Mouse (Mus musculus) heart, adult 2 months (tissue): Measurements from ENCODE around the gene Gm20388. TPM values are rescaled to one million over a fixed set of nuclear protein-coding genes. Genes with fewer than 3 reads are reported as not detected.

Experiments used
- DNase-seq, 2 experiments: peaks; one replicate each; pipeline ENCODE4 v3.0.0; 2021
- H3K27ac ChIP-seq: fragments of 200-600 bp; 2 replicates; pipeline ENCODE4 v1.8.1; 2022
- H3K27me3 ChIP-seq: fragments of 200-500 bp; 2 replicates; pipeline ENCODE4 v1.6.1; 2012; ENCODE audit warnings: mild to moderate bottlenecking, low read length, inconsistent platforms, mixed read lengths; ENCODE audit not compliant: control insufficient read depth, insufficient read depth
- H3K36me3 ChIP-seq: fragments of 200-500 bp; 2 replicates; pipeline ENCODE4 v1.6.1; 2012; ENCODE audit warnings: low read length, inconsistent platforms; ENCODE audit not compliant: control insufficient read depth, insufficient read depth
- H3K4me1 ChIP-seq: fragments of 200-500 bp; 2 replicates; pipeline ENCODE4 v1.6.1; 2011; ENCODE audit warnings: low read length; ENCODE audit not compliant: control insufficient read depth, insufficient read depth
- H3K4me3 ChIP-seq: fragments of 200-600 bp; 2 replicates; pipeline ENCODE4 v1.8.1; 2022
- H3K79me2 ChIP-seq: fragments of 200-500 bp; replicated peaks from 2 replicates; pipeline ENCODE4 v1.6.1; 2012; ENCODE audit warnings: mild to moderate bottlenecking, inconsistent platforms, low read length, moderate library complexity, mixed read lengths; ENCODE audit not compliant: control insufficient read depth, insufficient read depth
- H3K9ac ChIP-seq: fragments of 200-500 bp; 2 replicates; pipeline ENCODE4 v1.6.1; 2012; ENCODE audit warnings: low read depth, mild to moderate bottlenecking, control low read depth, inconsistent platforms, low read length, mixed read lengths
- CTCF ChIP-seq: fragments of 200-600 bp; IDR thresholded peaks from 2 replicates; pipeline ENCODE4 v1.8.1; 2022; ENCODE audit warnings: antibody characterized with exemption, mild to moderate bottlenecking, moderate library complexity
- EP300 ChIP-seq: fragments of 200-500 bp; IDR thresholded peaks from 2 replicates; pipeline ENCODE4 v1.6.1; 2011; ENCODE audit warnings: low read depth, low read length, control low read depth; ENCODE audit not compliant: insufficient read depth
- POLR2A ChIP-seq: fragments of 200-500 bp; IDR thresholded peaks from 2 replicates; pipeline ENCODE4 v1.6.1; 2011; ENCODE audit warnings: mild to moderate bottlenecking, low read depth, low read length, control low read depth; ENCODE audit not compliant: insufficient read depth
- WGBS: fragments of 180-500 bp; shearing (Covaris S2); methylation state at CpG from one replicate; pipeline ENCODE4 v1.1.7; 2018; 5-methylcytosine and 5-hydroxymethylcytosine counted together
- intact Hi-C: fragments of 180-260 bp; cut with DNase I; formaldehyde crosslinking; loops from one replicate; pipeline ENCODE4 v1.15.1; 2025
- polyA plus RNA-seq: library from polyadenylated mRNA; depleted of rRNA; stranded (reverse); fragments of >200 nt; gene quantifications from 2 replicates; pipeline ENCODE4 v1.2.3, GENCODE M21; 2012
- total RNA-seq, 2 experiments: library from RNA; stranded (reverse); gene quantifications; 2 replicates each; pipeline ENCODE4 v1.2.3; 2021

The Gm20388 gene
- total and polyA plus RNA-seq, 3 experiments = 1.8 to 32.3 TPM; not detected in 1

- Histone ChIP-seq H3K9ac (no peak overlapping the region), H3K4me3 (no peak overlapping the region), H3K79me2 (no peaks in the 10 kb centered on the region), H3K27me3 (no peaks in the 10 kb centered on the region), H3K4me1 (no peaks in the 10 kb centered on the region), H3K36me3 (no peaks in the 10 kb centered on the region), H3K27ac (no peak overlapping the region)
- intact Hi-C loops = no loop called here
- WGBS = 93% methylated on average over 9 of the region's 9 CpGs
- DNase-seq = no peak
- TF ChIP-seq CTCF = no peak
- no peak for TF ChIP-seq POLR2A
- TF ChIP-seq EP300 = no peak
These were observed 3594.1 kb downstream of the Gm20388 start for GRCm38 (mm10) chr8:123504591-123505195.

DNA sequence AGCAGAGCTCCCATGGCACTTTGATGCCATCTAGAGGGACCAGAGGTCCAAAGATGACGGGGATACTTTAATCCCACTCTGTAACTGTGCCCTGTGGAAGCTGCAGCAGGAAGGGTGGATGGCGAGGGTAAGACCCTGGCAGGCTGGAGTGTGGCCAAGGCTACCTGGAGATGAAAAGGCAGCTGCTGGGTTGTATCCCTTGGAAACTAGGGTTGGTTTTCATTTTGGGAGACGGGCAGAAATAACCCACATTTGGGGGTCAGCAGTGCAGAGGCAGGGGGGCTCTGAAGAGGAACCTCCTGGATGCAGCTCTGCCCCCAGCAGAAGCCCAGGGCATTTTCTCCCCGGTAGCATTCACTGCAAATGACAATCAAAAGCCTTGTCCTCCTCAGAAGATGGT lies 3594.6 kb downstream of the Gm20388 start:
- intact Hi-C loops = no loop called here
- H3K36me3 ChIP-seq = no peaks in the 10 kb centered on the region
- no peak overlapping the region for H3K9ac ChIP-seq
- 85% methylated on average over 4 of the region's 4 CpGs for WGBS
- TF ChIP-seq POLR2A (no peak), EP300 (no peak), CTCF (no peak)
- H3K4me3 ChIP-seq = no peak overlapping the region
- H3K27me3 ChIP-seq = no peaks in the 10 kb centered on the region
- DNase-seq = no peak
- H3K27ac ChIP-seq = no peak overlapping the region
- no peaks in the 10 kb centered on the region for H3K4me1 ChIP-seq
- no peaks in the 10 kb centered on the region for H3K79me2 ChIP-seq

DNA sequence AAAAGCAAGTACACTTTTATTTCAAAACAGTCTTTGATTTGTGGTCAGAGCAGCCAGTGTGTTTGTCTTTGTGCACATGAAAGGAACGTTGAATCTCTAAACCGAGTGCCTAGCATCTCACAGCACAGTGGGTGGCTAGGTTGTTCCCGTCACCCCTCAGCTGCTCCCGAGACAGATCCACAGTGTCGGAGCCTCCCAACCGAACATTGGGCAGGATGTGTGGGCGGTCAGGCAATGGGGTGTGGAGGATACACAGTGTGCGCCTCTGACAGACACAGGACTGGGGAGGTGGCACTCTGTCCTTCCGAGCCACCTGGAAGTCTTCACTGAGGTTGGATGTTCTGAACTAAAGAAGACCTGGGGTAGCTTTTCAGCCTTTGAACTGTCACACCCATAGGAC lies 3595.1 kb downstream of the Gm20388 start:
- Histone ChIP-seq H3K27ac (no peak overlapping the region), H3K27me3 (no peaks in the 10 kb centered on the region), H3K4me1 (no peaks in the 10 kb centered on the region), H3K36me3 (no peaks in the 10 kb centered on the region), H3K4me3 (no peak overlapping the region), H3K79me2 (no peaks in the 10 kb centered on the region), H3K9ac (no peak overlapping the region)
- intact Hi-C loops = no loop called here
- DNase-seq = no peak
- WGBS = 82% methylated on average over 9 of the region's 9 CpGs
- no peak for TF ChIP-seq CTCF
- TF ChIP-seq EP300 = no peak
- no peak for TF ChIP-seq POLR2A

- Histone ChIP-seq H3K79me2 (no peaks in the 10 kb centered on the region), H3K9ac (no peak overlapping the region), H3K36me3 (no peaks in the 10 kb centered on the region), H3K27me3 (no peaks in the 10 kb centered on the region), H3K27ac (no peak overlapping the region), H3K4me3 (no peak overlapping the region), H3K4me1 (no peaks in the 10 kb centered on the region)
- no peak for TF ChIP-seq CTCF
- intact Hi-C loops = no loop called here
- WGBS = 97% methylated on average over 5 of the region's 5 CpGs
- DNase-seq = no peak
These were observed 3596.5 kb downstream of the Gm20388 start for GRCm38 (mm10) chr8:123507153-123507552.

GRCm38 (mm10) chr8:123510819-123511218 lies 3600.2 kb downstream of the Gm20388 start:
- Histone ChIP-seq H3K4me3 (no peak overlapping the region), H3K27ac (no peak overlapping the region), H3K4me1 (no peaks in the 10 kb centered on the region), H3K36me3 (no peaks in the 10 kb centered on the region), H3K27me3 (peaks cover 8% of the 10 kb centered on the region), H3K79me2 (no peaks in the 10 kb centered on the region), H3K9ac (no peak overlapping the region)
- DNase-seq = no peak
- 59% methylated on average over 5 of the region's 5 CpGs for WGBS
- intact Hi-C loops = no loop called here
- TF ChIP-seq EP300 = no peak
- TF ChIP-seq POLR2A = no peak
- TF ChIP-seq CTCF = no peak

DNA sequence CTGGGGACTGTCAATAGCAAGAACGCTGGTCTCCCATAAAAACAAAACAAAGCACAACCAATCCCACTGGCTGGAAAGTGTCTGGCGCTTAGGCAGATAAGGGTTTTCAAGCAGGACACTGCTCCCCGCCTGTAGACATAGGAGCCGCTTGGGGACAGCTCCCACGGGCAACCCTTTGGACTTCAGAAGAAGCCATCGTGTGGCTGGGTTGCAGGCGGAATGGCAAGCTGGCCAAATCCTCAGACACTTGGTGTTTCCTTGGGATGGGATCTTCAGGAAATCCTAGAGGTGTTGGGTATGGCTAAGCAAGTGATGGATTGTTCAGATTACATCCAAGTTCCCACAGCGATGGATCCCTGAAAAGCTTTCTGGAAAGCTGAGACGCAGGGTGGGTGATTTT lies 3603.5 kb downstream of the Gm20388 start:
- intact Hi-C loops = no loop called here
- Histone ChIP-seq H3K79me2 (no peaks in the 10 kb centered on the region), H3K27ac (no peak overlapping the region), H3K36me3 (no peaks in the 10 kb centered on the region), H3K4me3 (no peak overlapping the region), H3K27me3 (peaks cover 8% of the 10 kb centered on the region), H3K9ac (no peak overlapping the region), H3K4me1 (0 out of 2 replicates have a peak, but pooled peaks cover 1% of the 10 kb centered on the region)
- no peak for DNase-seq
- TF ChIP-seq CTCF (no peak), POLR2A (no peak), EP300 (no peak)
- 2% methylated on average over 9 of the region's 9 CpGs for WGBS
